Mouse (Mus musculus) heart, adult 2 months (tissue): ENCODE results near the gene Olfr318. TPM values are rescaled to one million over a fixed set of nuclear protein-coding genes. Genes with fewer than 3 reads are reported as not detected.
"Not testable (repeated sequence)": the region's sequence is repeated elsewhere in the genome, so short reads cannot be mapped to it uniquely, and the experiment has no call there.

ENCODE experiments used
- DNase-seq, 2 experiments: peaks; one replicate each; pipeline ENCODE4 v3.0.0; 2021
- H3K27ac ChIP-seq: fragments of 200-600 bp; 2 replicates; pipeline ENCODE4 v1.8.1; 2022
- H3K27me3 ChIP-seq: fragments of 200-500 bp; 2 replicates; pipeline ENCODE4 v1.6.1; 2012; ENCODE audit warnings: mild to moderate bottlenecking, low read length, inconsistent platforms, mixed read lengths; ENCODE audit not compliant: control insufficient read depth, insufficient read depth
- H3K36me3 ChIP-seq: fragments of 200-500 bp; 2 replicates; pipeline ENCODE4 v1.6.1; 2012; ENCODE audit warnings: low read length, inconsistent platforms; ENCODE audit not compliant: control insufficient read depth, insufficient read depth
- H3K4me1 ChIP-seq: fragments of 200-500 bp; 2 replicates; pipeline ENCODE4 v1.6.1; 2011; ENCODE audit warnings: low read length; ENCODE audit not compliant: control insufficient read depth, insufficient read depth
- H3K4me3 ChIP-seq: fragments of 200-600 bp; 2 replicates; pipeline ENCODE4 v1.8.1; 2022
- H3K79me2 ChIP-seq: fragments of 200-500 bp; replicated peaks from 2 replicates; pipeline ENCODE4 v1.6.1; 2012; ENCODE audit warnings: mild to moderate bottlenecking, inconsistent platforms, low read length, moderate library complexity, mixed read lengths; ENCODE audit not compliant: control insufficient read depth, insufficient read depth
- H3K9ac ChIP-seq: fragments of 200-500 bp; 2 replicates; pipeline ENCODE4 v1.6.1; 2012; ENCODE audit warnings: low read depth, mild to moderate bottlenecking, control low read depth, inconsistent platforms, low read length, mixed read lengths
- CTCF ChIP-seq: fragments of 200-600 bp; IDR thresholded peaks from 2 replicates; pipeline ENCODE4 v1.8.1; 2022; ENCODE audit warnings: antibody characterized with exemption, mild to moderate bottlenecking, moderate library complexity
- EP300 ChIP-seq: fragments of 200-500 bp; IDR thresholded peaks from 2 replicates; pipeline ENCODE4 v1.6.1; 2011; ENCODE audit warnings: low read depth, low read length, control low read depth; ENCODE audit not compliant: insufficient read depth
- POLR2A ChIP-seq: fragments of 200-500 bp; IDR thresholded peaks from 2 replicates; pipeline ENCODE4 v1.6.1; 2011; ENCODE audit warnings: mild to moderate bottlenecking, low read depth, low read length, control low read depth; ENCODE audit not compliant: insufficient read depth
- WGBS: fragments of 180-500 bp; shearing (Covaris S2); methylation state at CpG from one replicate; pipeline ENCODE4 v1.1.7; 2018; 5-methylcytosine and 5-hydroxymethylcytosine counted together
- intact Hi-C: fragments of 180-260 bp; cut with DNase I; formaldehyde crosslinking; loops from one replicate; pipeline ENCODE4 v1.15.1; 2025
- polyA plus RNA-seq: library from polyadenylated mRNA; depleted of rRNA; stranded (reverse); fragments of >200 nt; gene quantifications from 2 replicates; pipeline ENCODE4 v1.2.3, GENCODE M21; 2012; rRNA removed
- total RNA-seq, 2 experiments: library from RNA; stranded (reverse); gene quantifications; 2 replicates each; pipeline ENCODE4 v1.2.3; 2021

Olfr318 gene
- total and polyA plus RNA-seq, 3 experiments, result not detected

DNA sequence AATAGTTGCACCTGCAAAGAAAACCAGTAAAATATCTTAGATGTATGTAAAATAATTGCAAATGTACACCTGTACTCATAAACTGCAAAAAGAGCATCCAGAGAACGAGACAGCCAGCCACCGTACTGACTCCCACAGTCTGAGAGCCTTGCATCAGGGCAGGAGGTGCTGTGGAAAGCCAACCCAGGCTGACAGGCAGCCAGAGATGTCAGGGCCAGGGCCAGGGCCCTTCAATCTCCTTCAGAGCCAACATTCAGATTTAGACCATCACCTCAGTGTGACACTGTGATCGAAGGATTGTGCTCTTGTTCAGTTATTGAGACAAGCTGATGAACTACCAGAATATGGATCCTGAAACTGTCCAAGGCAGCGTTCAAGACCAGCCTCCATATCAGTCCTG is 4.1 kb downstream of the Olfr318 start:
- Histone ChIP-seq H3K27me3 (no peaks in the 10 kb centered on the region), H3K36me3 (no peaks in the 10 kb centered on the region)
- 76% methylated on average over 4 of the region's 4 CpGs for WGBS

DNA sequence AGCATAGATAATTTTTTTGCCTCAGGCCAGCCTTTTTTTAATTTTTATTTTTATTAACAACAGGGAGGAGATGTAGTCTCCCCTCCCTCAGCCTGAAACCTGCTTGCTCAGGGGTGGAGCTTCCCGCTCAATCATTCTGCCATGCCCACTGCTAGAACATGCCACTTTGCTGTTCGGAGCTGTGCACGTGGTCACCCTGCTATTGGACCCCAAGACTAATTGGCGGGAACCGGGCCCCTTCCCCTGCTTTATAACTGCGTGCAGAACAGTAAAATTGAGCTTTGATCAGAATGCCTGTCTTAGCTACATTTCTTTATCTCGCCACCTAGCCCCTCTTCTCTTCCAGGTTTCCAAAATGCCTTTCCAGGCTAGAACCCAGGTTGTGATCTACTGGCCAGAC is 6.1 kb downstream of the Olfr318 start:
- WGBS, result 87% methylated on average over 7 of the region's 7 CpGs

More for the DNA sequence above, 4.1 kb downstream of the Olfr318 start:
- Histone ChIP-seq H3K4me3 (no peak overlapping the region), H3K9ac (no peak overlapping the region), H3K4me1 (no peaks in the 10 kb centered on the region), H3K79me2 (no peaks in the 10 kb centered on the region), H3K27ac (no peak overlapping the region)
- TF ChIP-seq EP300, result no peak
- TF ChIP-seq CTCF, result no peak
- TF ChIP-seq POLR2A, result no peak
- DNase-seq, result no peak
- intact Hi-C loops, result no loop called here

GRCm38 (mm10) chr11:58709086-58709485 is 14.7 kb downstream of the Olfr318 start:
- no peak overlapping the region for H3K27ac ChIP-seq
- no peaks in the 10 kb centered on the region for H3K4me1 ChIP-seq
- DNase-seq, result no peak
- H3K9ac ChIP-seq, result no peak overlapping the region
- 71% methylated on average over 11 of the region's 11 CpGs for WGBS
- no peaks in the 10 kb centered on the region for H3K79me2 ChIP-seq
- no peaks in the 10 kb centered on the region for H3K36me3 ChIP-seq
- H3K27me3 ChIP-seq, result no peaks in the 10 kb centered on the region
- intact Hi-C loops, result no loop called here
- TF ChIP-seq EP300, result no peak
- TF ChIP-seq POLR2A, result no peak
- TF ChIP-seq CTCF, result no peak
- H3K4me3 ChIP-seq, result no peak overlapping the region

More for the DNA sequence above, 6.1 kb downstream of the Olfr318 start:
- H3K27ac ChIP-seq, H3K4me3 ChIP-seq, H3K36me3 ChIP-seq, H3K9ac ChIP-seq, DNase-seq, H3K4me1 ChIP-seq, H3K79me2 ChIP-seq, intact Hi-C loops, H3K27me3 ChIP-seq: not testable (repeated sequence)

GRCm38 (mm10) chr11:58698862-58699261 is 25.0 kb downstream of the Olfr318 start, which contains the start of gene Olfr319:
Gene Olfr319, plus strand, starts transcription at chr11:58699162.
- TF ChIP-seq POLR2A (no peak), EP300 (no peak), CTCF (no peak)
- Histone ChIP-seq H3K27ac (no peak within 1 kb of the TSS), H3K36me3 (no peaks in the 10 kb centered on the region), H3K27me3 (no peaks in the 10 kb centered on the region), H3K79me2 (no peaks in the 10 kb centered on the region), H3K4me1 (no peaks in the 10 kb centered on the region), H3K4me3 (no peak within 1 kb of the TSS), H3K9ac (no peak within 1 kb of the TSS)
- intact Hi-C loops, result no loop called here
- no peak for DNase-seq
- 72% methylated on average over 3 of the region's 3 CpGs for WGBS

DNA sequence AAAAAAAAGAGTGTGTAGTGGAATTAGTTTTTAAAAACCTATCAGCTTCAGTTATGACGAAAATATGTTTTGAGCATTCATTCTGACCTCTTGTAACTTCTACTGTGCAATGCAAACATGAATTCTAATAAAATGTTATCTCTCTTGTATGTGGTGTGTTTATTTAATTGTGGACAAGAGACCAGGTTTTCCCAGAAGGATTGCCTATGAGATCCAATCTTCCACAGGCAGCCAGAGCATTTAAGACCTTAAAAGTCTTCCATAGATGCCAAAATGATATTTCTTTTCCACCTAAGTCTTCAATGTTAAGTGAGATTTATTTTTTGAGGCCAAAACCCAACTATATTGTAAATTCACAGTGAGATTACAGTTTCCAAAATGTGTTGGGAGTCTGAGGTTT is 43.0 kb downstream of the Olfr318 start, which contains the start of gene Olfr320:
Olfr320 (plus strand) TSS at position 301 of the 400 bp plus-strand sequence.
- 83% methylated on average over 1 of the region's 1 CpGs for WGBS
- Histone ChIP-seq H3K27me3 (no peaks in the 10 kb centered on the region; the same call in 1 of the 2 replicates), H3K79me2 (no peaks in the 10 kb centered on the region), H3K36me3 (no peaks in the 10 kb centered on the region), H3K27ac (no peak within 1 kb of the TSS), H3K4me1 (no peaks in the 10 kb centered on the region), H3K9ac (no peak within 1 kb of the TSS), H3K4me3 (no peak within 1 kb of the TSS)
- no peak for TF ChIP-seq CTCF
- TF ChIP-seq POLR2A, result no peak
- TF ChIP-seq EP300, result no peak
- no peak for DNase-seq
- intact Hi-C loops, result no loop called here

- TF ChIP-seq POLR2A (no peak), CTCF (peak; percentile 22; the same call in 1 of the 2 replicates)
- no peaks in the 10 kb centered on the region for H3K4me1 ChIP-seq
- intact Hi-C loops, result no loop called here
- H3K9ac ChIP-seq, result no peak overlapping the region
- no peaks in the 10 kb centered on the region for H3K79me2 ChIP-seq
- no peak overlapping the region for H3K4me3 ChIP-seq
- H3K36me3 ChIP-seq, result no peaks in the 10 kb centered on the region
- H3K27ac ChIP-seq, result no peak overlapping the region
- no peaks in the 10 kb centered on the region for H3K27me3 ChIP-seq
- no peak for DNase-seq
- WGBS, result 53% methylated on average over 4 of the region's 4 CpGs
Observed at GRCm38 (mm10) chr11:58671825-58672224, 52.0 kb downstream of the Olfr318 start.

- Histone ChIP-seq H3K36me3 (no peaks in the 10 kb centered on the region), H3K4me1 (no peaks in the 10 kb centered on the region), H3K9ac (no peak overlapping the region), H3K27me3 (no peaks in the 10 kb centered on the region), H3K4me3 (no peak overlapping the region), H3K79me2 (no peaks in the 10 kb centered on the region), H3K27ac (no peak overlapping the region)
- DNase-seq, result no peak
- TF ChIP-seq EP300 (no peak), POLR2A (no peak), CTCF (peak; percentile 18; the same call in 1 of the 2 replicates)
- intact Hi-C loops, result no loop called here
Observed at GRCm38 (mm10) chr11:58669252-58669651, 54.6 kb downstream of the Olfr318 start.

Other genes with a start within 250 kb of the Olfr318 start
- not detected for gene Olfr332, start 231.5 kb downstream of the Olfr318 start, total RNA-seq
- gene Olfr332, start 231.5 kb downstream of the Olfr318 start, polyA plus RNA-seq, result not detected in 2 replicates
- not detected for gene Olfr331, start 221.4 kb downstream of the Olfr318 start, total RNA-seq
- gene Olfr331, start 221.4 kb downstream of the Olfr318 start, polyA plus RNA-seq, result not detected in 2 replicates
- gene Olfr330, start 189.2 kb downstream of the Olfr318 start, total RNA-seq, result not detected
- gene Olfr330, start 189.2 kb downstream of the Olfr318 start, polyA plus RNA-seq, result not detected in 2 replicates
- gene Olfr329-ps, start 177.6 kb downstream of the Olfr318 start, total RNA-seq, result not detected
- 0.15 and 0.27 TPM in 2 replicates for gene Olfr329-ps, start 177.6 kb downstream of the Olfr318 start, polyA plus RNA-seq
- gene Olfr328, start 168.4 kb downstream of the Olfr318 start, total RNA-seq, result not detected
- gene Olfr328, start 168.4 kb downstream of the Olfr318 start, polyA plus RNA-seq, result not detected in 2 replicates
- not detected for gene Olfr224, start 153.5 kb downstream of the Olfr318 start, total RNA-seq
- gene Olfr224, start 153.5 kb downstream of the Olfr318 start, polyA plus RNA-seq, result 0.61 and 1.3 TPM in 2 replicates
- gene Olfr325, start 146.3 kb downstream of the Olfr318 start, total RNA-seq, result not detected
- not detected in 2 replicates for gene Olfr325, start 146.3 kb downstream of the Olfr318 start, polyA plus RNA-seq
- gene Olfr324, start 128.9 kb downstream of the Olfr318 start, total RNA-seq, result not detected
- gene Olfr324, start 128.9 kb downstream of the Olfr318 start, polyA plus RNA-seq, result not detected in 2 replicates
- 10 to 100 TPM in 1 of 2 experiments, 1 to 10 TPM in 1; 7.6 to 11.4 TPM for gene 2210407C18Rik, start 107.9 kb downstream of the Olfr318 start, total RNA-seq
- gene 2210407C18Rik, start 107.9 kb downstream of the Olfr318 start, polyA plus RNA-seq, result 1.5 and 3.6 TPM in 2 replicates
- not detected for gene Olfr323, start 93.5 kb downstream of the Olfr318 start, total RNA-seq
- not detected in 2 replicates for gene Olfr323, start 93.5 kb downstream of the Olfr318 start, polyA plus RNA-seq
- under 1 TPM in 1 of 2 experiments, not detected in 1; 0.20 TPM for gene Trim58, start 83.5 kb downstream of the Olfr318 start, total RNA-seq
- gene Trim58, start 83.5 kb downstream of the Olfr318 start, polyA plus RNA-seq, result 0.06 TPM in 1 of 2 replicates, not detected in the other
- not detected for gene Olfr322, start 65.2 kb downstream of the Olfr318 start, total RNA-seq
- not detected in 2 replicates for gene Olfr322, start 65.2 kb downstream of the Olfr318 start, polyA plus RNA-seq
- gene Olfr320, start 42.9 kb downstream of the Olfr318 start, total RNA-seq, result not detected
- not detected in 2 replicates for gene Olfr320, start 42.9 kb downstream of the Olfr318 start, polyA plus RNA-seq
- gene Olfr319, start 24.9 kb downstream of the Olfr318 start, total RNA-seq, result not detected
- gene Olfr319, start 24.9 kb downstream of the Olfr318 start, polyA plus RNA-seq, result not detected in 2 replicates
- not detected for gene Olfr317, start 15.2 kb upstream of the Olfr318 start, total RNA-seq
- gene Olfr317, start 15.2 kb upstream of the Olfr318 start, polyA plus RNA-seq, result not detected in 2 replicates
- not detected for gene Olfr316, start 28.7 kb upstream of the Olfr318 start, total RNA-seq
- gene Olfr316, start 28.7 kb upstream of the Olfr318 start, polyA plus RNA-seq, result not detected in 2 replicates
- gene Olfr315, start 49.2 kb upstream of the Olfr318 start, total RNA-seq, result not detected
- gene Olfr315, start 49.2 kb upstream of the Olfr318 start, polyA plus RNA-seq, result not detected in 2 replicates
- not detected for gene Olfr314, start 58.9 kb upstream of the Olfr318 start, total RNA-seq
- not detected in 2 replicates for gene Olfr314, start 58.9 kb upstream of the Olfr318 start, polyA plus RNA-seq
- not detected for gene Fam183b, start 77.9 kb upstream of the Olfr318 start, total RNA-seq
- 0.76 and 0.78 TPM in 2 replicates for gene Fam183b, start 77.9 kb upstream of the Olfr318 start, polyA plus RNA-seq
- not detected for gene Olfr313, start 91.0 kb upstream of the Olfr318 start, total RNA-seq
- not detected in 2 replicates for gene Olfr313, start 91.0 kb upstream of the Olfr318 start, polyA plus RNA-seq
- not detected for gene Olfr312, start 105.2 kb upstream of the Olfr318 start, total RNA-seq
- not detected in 2 replicates for gene Olfr312, start 105.2 kb upstream of the Olfr318 start, polyA plus RNA-seq
- gene Olfr311, start 115.2 kb upstream of the Olfr318 start, total RNA-seq, result not detected
- not detected in 2 replicates for gene Olfr311, start 115.2 kb upstream of the Olfr318 start, polyA plus RNA-seq
- gene Gm12258, start 123.1 kb upstream of the Olfr318 start, total RNA-seq, result 1 to 10 TPM in 1 of 2 experiments, under 1 TPM in 1; 0.77 to 1.3 TPM
- 1.3 and 2.8 TPM in 2 replicates for gene Gm12258, start 123.1 kb upstream of the Olfr318 start, polyA plus RNA-seq
- gene 2810021J22Rik, start 143.2 kb upstream of the Olfr318 start, total RNA-seq, result 1 to 10 TPM; 2.1 TPM
- 3.1 TPM in 2 replicates for gene 2810021J22Rik, start 143.2 kb upstream of the Olfr318 start, polyA plus RNA-seq
- gene Zfp39, start 180.2 kb upstream of the Olfr318 start, total RNA-seq, result 1 to 10 TPM; 2.9 to 3.7 TPM
- 0.88 and 1.2 TPM in 2 replicates for gene Zfp39, start 180.2 kb upstream of the Olfr318 start, polyA plus RNA-seq
- not detected for gene Btnl10, start 193.9 kb upstream of the Olfr318 start, total RNA-seq
- 0.04 and 0.09 TPM in 2 replicates for gene Btnl10, start 193.9 kb upstream of the Olfr318 start, polyA plus RNA-seq
- 100 to 1,000 TPM; 164 to 177 TPM for gene Rnf187, start 214.9 kb upstream of the Olfr318 start, total RNA-seq
- gene Rnf187, start 214.9 kb upstream of the Olfr318 start, polyA plus RNA-seq, result 182 and 190 TPM in 2 replicates
- gene Hist3h2ba, start 224.9 kb upstream of the Olfr318 start, total RNA-seq, result 1 to 10 TPM in 1 of 2 experiments, under 1 TPM in 1; 0.81 to 1.1 TPM
- gene Hist3h2ba, start 224.9 kb upstream of the Olfr318 start, polyA plus RNA-seq, result 0.67 and 1.5 TPM in 2 replicates
- gene Hist3h2a, start 230.7 kb upstream of the Olfr318 start, total RNA-seq, result 10 to 100 TPM; 13.6 to 14.0 TPM
- gene Hist3h2a, start 230.7 kb upstream of the Olfr318 start, polyA plus RNA-seq, result 12.6 and 15.4 TPM in 2 replicates
- gene Trim17, start 230.7 kb upstream of the Olfr318 start, total RNA-seq, result under 1 TPM in 1 of 2 experiments, not detected in 1; 0.07 TPM
- gene Trim17, start 230.7 kb upstream of the Olfr318 start, polyA plus RNA-seq, result 0.20 and 0.37 TPM in 2 replicates